Mouse (Mus musculus) heart, adult 2 months (tissue): Measurements from ENCODE around the gene 1700016H13Rik. TPM values are rescaled to one million over a fixed set of nuclear protein-coding genes. Genes with fewer than 3 reads are reported as not detected.

Experiments used
- DNase-seq, 2 experiments: peaks; one replicate each; pipeline ENCODE4 v3.0.0; 2021
- H3K27ac ChIP-seq: fragments of 200-600 bp; 2 replicates; pipeline ENCODE4 v1.8.1; 2022
- H3K27me3 ChIP-seq: fragments of 200-500 bp; 2 replicates; pipeline ENCODE4 v1.6.1; 2012; ENCODE audit warnings: mild to moderate bottlenecking, low read length, inconsistent platforms, mixed read lengths; ENCODE audit not compliant: control insufficient read depth, insufficient read depth
- H3K36me3 ChIP-seq: fragments of 200-500 bp; 2 replicates; pipeline ENCODE4 v1.6.1; 2012; ENCODE audit warnings: low read length, inconsistent platforms; ENCODE audit not compliant: control insufficient read depth, insufficient read depth
- H3K4me1 ChIP-seq: fragments of 200-500 bp; 2 replicates; pipeline ENCODE4 v1.6.1; 2011; ENCODE audit warnings: low read length; ENCODE audit not compliant: control insufficient read depth, insufficient read depth
- H3K4me3 ChIP-seq: fragments of 200-600 bp; 2 replicates; pipeline ENCODE4 v1.8.1; 2022
- H3K79me2 ChIP-seq: fragments of 200-500 bp; replicated peaks from 2 replicates; pipeline ENCODE4 v1.6.1; 2012; ENCODE audit warnings: mild to moderate bottlenecking, inconsistent platforms, low read length, moderate library complexity, mixed read lengths; ENCODE audit not compliant: control insufficient read depth, insufficient read depth
- H3K9ac ChIP-seq: fragments of 200-500 bp; 2 replicates; pipeline ENCODE4 v1.6.1; 2012; ENCODE audit warnings: low read depth, mild to moderate bottlenecking, control low read depth, inconsistent platforms, low read length, mixed read lengths
- CTCF ChIP-seq: fragments of 200-600 bp; IDR thresholded peaks from 2 replicates; pipeline ENCODE4 v1.8.1; 2022; ENCODE audit warnings: antibody characterized with exemption, mild to moderate bottlenecking, moderate library complexity
- EP300 ChIP-seq: fragments of 200-500 bp; IDR thresholded peaks from 2 replicates; pipeline ENCODE4 v1.6.1; 2011; ENCODE audit warnings: low read depth, low read length, control low read depth; ENCODE audit not compliant: insufficient read depth
- POLR2A ChIP-seq: fragments of 200-500 bp; IDR thresholded peaks from 2 replicates; pipeline ENCODE4 v1.6.1; 2011; ENCODE audit warnings: mild to moderate bottlenecking, low read depth, low read length, control low read depth; ENCODE audit not compliant: insufficient read depth
- WGBS: fragments of 180-500 bp; shearing (Covaris S2); methylation state at CpG from one replicate; pipeline ENCODE4 v1.1.7; 2018; 5-methylcytosine and 5-hydroxymethylcytosine counted together
- intact Hi-C: fragments of 180-260 bp; cut with DNase I; formaldehyde crosslinking; loops from one replicate; pipeline ENCODE4 v1.15.1; 2025
- polyA plus RNA-seq: library from polyadenylated mRNA; depleted of rRNA; stranded (reverse); fragments of >200 nt; gene quantifications from 2 replicates; pipeline ENCODE4 v1.2.3, GENCODE M21; 2012
- total RNA-seq, 2 experiments: library from RNA; stranded (reverse); gene quantifications; 2 replicates each; pipeline ENCODE4 v1.2.3; 2021

1700016H13Rik gene
- total and polyA plus RNA-seq, 3 experiments, result 0.29 TPM; not detected in 2

- Histone ChIP-seq H3K79me2 (no peaks in the 10 kb centered on the region), H3K27ac (peak within 1 kb of the TSS; percentile 96), H3K36me3 (no peaks in the 10 kb centered on the region), H3K9ac (peak within 1 kb of the TSS; percentile 91), H3K27me3 (no peaks in the 10 kb centered on the region), H3K4me1 (no peaks in the 10 kb centered on the region; the same call in 1 of the 2 replicates), H3K4me3 (peak within 1 kb of the TSS; percentile 99)
- DNase-seq, result peak; percentile 94 to 97
- TF ChIP-seq CTCF, result no peak
- peak; percentile 87 for TF ChIP-seq POLR2A
- TF ChIP-seq EP300, result 0 out of 2 replicates have a peak, but pooled peaks have one; percentile 17
- intact Hi-C loops, result loop anchor here (2.0 to 5.0 kb wide), 2 partner anchors 61 to 80 kb away; no protein-coding TSS in a partner anchor
- WGBS, result 2% methylated on average over 50 of the region's 50 CpGs
These were observed 36.1 kb upstream of the 1700016H13Rik start, which contains the start of gene Aff1 for GRCm38 (mm10) chr5:103691624-103692530. TSS of gene Aff1 (plus strand) at chr5:103692374.

GRCm38 (mm10) chr5:103691171-103691570, 35.4 kb upstream of the 1700016H13Rik start:
- no peak for TF ChIP-seq POLR2A
- no peak for TF ChIP-seq EP300
- peak; percentile 63 for TF ChIP-seq CTCF
- Histone ChIP-seq H3K27ac (peak overlapping the region; percentile 96), H3K4me3 (peak overlapping the region; percentile 99), H3K27me3 (no peaks in the 10 kb centered on the region), H3K9ac (no peak overlapping the region), H3K4me1 (no peaks in the 10 kb centered on the region; the same call in 1 of the 2 replicates), H3K79me2 (no peaks in the 10 kb centered on the region), H3K36me3 (no peaks in the 10 kb centered on the region)
- DNase-seq, result no peak
- intact Hi-C loops, result loop anchor here (5.0 kb wide), 1 partner anchor 81 kb away; no protein-coding TSS in a partner anchor

- H3K9ac ChIP-seq, result no peak overlapping the region
- H3K4me1 ChIP-seq, result no peaks in the 10 kb centered on the region; the same call in 1 of the 2 replicates
- no peaks in the 10 kb centered on the region for H3K36me3 ChIP-seq
- intact Hi-C loops, result loop anchor here (5.0 kb wide), 1 partner anchor 82 kb away; no protein-coding TSS in a partner anchor
- no peaks in the 10 kb centered on the region for H3K79me2 ChIP-seq
- WGBS, result 86% methylated on average over 8 of the region's 8 CpGs
- no peak for DNase-seq
- no peak overlapping the region for H3K27ac ChIP-seq
- H3K27me3 ChIP-seq, result no peaks in the 10 kb centered on the region
- H3K4me3 ChIP-seq, result no peak overlapping the region
- TF ChIP-seq EP300 (no peak), POLR2A (no peak), CTCF (no peak)
These were observed 34.4 kb upstream of the 1700016H13Rik start for GRCm38 (mm10) chr5:103690190-103690589.

- Histone ChIP-seq H3K4me1 (no peaks in the 10 kb centered on the region; the same call in 1 of the 2 replicates), H3K4me3 (no peak overlapping the region), H3K27ac (no peak overlapping the region), H3K79me2 (no peaks in the 10 kb centered on the region), H3K36me3 (no peaks in the 10 kb centered on the region), H3K9ac (no peak overlapping the region), H3K27me3 (no peaks in the 10 kb centered on the region)
- 36% methylated on average over 5 of the region's 5 CpGs for WGBS
- DNase-seq, result peak in 1 of 2 experiments; percentile 26
- intact Hi-C loops, result loop anchor here (5.0 kb wide), 1 partner anchor 83 kb away; no protein-coding TSS in a partner anchor
- TF ChIP-seq CTCF (no peak), POLR2A (no peak), EP300 (no peak)
These were observed 33.8 kb upstream of the 1700016H13Rik start for GRCm38 (mm10) chr5:103689645-103690044.

- no peaks in the 10 kb centered on the region for H3K36me3 ChIP-seq
- no peak for DNase-seq
- no peak for TF ChIP-seq POLR2A
- TF ChIP-seq EP300, result no peak
- no peak for TF ChIP-seq CTCF
- intact Hi-C loops, result loop anchor here (2.0 kb wide), 1 partner anchor 163 kb away; no protein-coding TSS in a partner anchor
- WGBS, result 74% methylated on average over 3 of the region's 3 CpGs
- no peak overlapping the region for H3K27ac ChIP-seq
- no peak overlapping the region for H3K4me3 ChIP-seq
- no peaks in the 10 kb centered on the region for H3K27me3 ChIP-seq
- H3K79me2 ChIP-seq, result no peaks in the 10 kb centered on the region
- H3K9ac ChIP-seq, result no peak overlapping the region
- H3K4me1 ChIP-seq, result no peaks in the 10 kb centered on the region
These were observed 26.0 kb upstream of the 1700016H13Rik start for GRCm38 (mm10) chr5:103681824-103682223.
